Mouse (Mus musculus) heart, postnatal 36 days (tissue): Measurements from ENCODE around the gene Msh4. TPM values are rescaled to one million over a fixed set of nuclear protein-coding genes. Genes with fewer than 3 reads are reported as not detected.

Experiments used
- DNase-seq, 2 experiments: peaks; one replicate each; pipeline ENCODE4 v3.0.0; 2021 to 2022
- intact Hi-C: fragments of 180-260 bp; cut with DNase I; formaldehyde crosslinking; loops from one replicate; pipeline ENCODE4 v1.15.1; 2025
- total RNA-seq, 2 experiments: library from RNA; stranded (reverse); gene quantifications; 2 replicates each; pipeline ENCODE4 v1.2.3; 2021

The Msh4 gene
- total RNA-seq, 2 experiments from 2014 or later = 0.14 TPM; not detected in 1

DNA sequence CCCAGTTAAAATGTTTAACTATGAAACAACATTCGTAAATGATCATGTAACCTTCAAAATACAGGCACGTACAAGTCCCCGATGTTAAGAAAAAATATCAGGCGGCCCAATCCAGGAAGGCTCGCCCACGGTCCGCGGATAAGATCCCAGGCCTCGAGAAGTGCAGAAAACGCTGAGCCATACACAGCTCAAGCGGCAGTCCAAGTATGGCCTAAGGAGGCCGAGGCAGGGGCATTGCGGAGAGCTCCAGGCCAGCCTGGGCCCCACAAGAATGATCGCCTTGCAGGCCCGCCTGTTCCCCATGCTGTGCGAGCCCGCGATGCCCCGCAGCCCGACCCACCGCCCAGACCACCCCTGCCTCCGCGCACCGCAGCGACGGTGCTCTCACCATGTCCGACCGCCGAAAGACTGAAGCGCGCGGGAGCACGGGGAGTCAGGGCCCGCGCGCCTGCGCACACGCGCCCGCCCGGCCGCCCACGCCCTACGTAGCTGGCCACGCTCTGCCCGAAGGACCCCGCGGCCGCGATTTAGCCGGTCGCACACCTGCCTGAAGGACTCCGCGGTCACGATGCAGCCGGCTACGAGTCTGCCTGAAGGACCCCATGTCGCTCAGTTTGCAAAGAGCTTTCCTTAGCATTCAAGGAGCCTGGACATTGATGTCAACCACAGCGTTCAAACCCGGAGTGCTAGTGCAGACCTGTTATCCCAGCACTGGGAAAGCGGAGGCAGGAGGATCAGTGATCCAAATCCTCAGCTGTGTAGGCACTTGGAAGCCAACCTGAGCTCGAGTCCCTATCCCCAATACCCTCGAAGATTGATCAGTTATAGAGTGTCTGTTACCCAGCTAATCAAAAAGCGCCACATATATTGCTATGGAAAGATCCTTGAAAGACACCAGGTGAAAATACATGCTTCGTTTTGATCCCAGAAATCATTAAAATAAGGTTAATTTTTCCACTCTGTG is 6.9 kb upstream of the Msh4 start, which contains the start of gene Rabggtb:
TSS of gene Rabggtb (minus strand) at position 464 of the 964 bp plus-strand sequence.
- intact Hi-C loops = loop anchor here (1.0 kb wide), 1 partner anchor 31 kb away; the partner anchor contains the start of gene Acadm
- DNase-seq = peak; percentile 95 to 97

GRCm38 (mm10) chr3:153911882-153912440 is 6.0 kb upstream of the Msh4 start:
- intact Hi-C loops = no loop called here

DNA sequence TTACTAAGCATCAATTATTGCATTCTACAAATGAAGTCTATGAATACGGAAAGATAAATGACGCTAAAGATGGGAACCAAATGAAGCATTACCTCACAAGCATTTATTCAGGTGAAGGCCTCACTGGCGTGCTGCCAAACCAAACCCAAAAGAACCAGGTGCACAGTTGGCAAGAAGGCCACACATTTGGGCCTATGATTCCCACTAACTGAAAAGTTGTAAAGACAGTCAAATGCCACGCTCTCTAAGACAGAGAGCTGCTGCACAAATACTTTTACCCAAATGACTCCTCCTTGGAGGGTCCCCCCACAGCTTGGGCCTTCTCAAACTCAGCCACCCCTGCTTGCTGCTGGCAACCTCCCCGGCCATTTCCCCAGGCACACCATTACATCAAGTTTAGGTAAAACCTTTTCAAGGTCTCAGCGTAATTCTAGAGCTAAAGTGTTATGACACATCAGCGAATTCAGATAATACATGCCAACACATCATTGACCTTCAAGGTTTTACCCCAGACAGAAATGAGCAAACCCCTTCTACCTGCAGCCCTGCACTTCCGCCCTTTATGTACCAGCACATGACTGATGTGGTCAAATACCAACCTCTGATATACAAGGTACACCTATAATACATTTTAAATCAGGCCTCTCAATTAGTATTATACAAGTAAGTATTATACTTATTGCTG is 5.4 kb upstream of the Msh4 start:
- intact Hi-C loops = no loop called here
- no peak for DNase-seq

More at GRCm38 (mm10) chr3:153911882-153912440, 6.0 kb upstream of the Msh4 start:
- DNase-seq = no peak

DNA sequence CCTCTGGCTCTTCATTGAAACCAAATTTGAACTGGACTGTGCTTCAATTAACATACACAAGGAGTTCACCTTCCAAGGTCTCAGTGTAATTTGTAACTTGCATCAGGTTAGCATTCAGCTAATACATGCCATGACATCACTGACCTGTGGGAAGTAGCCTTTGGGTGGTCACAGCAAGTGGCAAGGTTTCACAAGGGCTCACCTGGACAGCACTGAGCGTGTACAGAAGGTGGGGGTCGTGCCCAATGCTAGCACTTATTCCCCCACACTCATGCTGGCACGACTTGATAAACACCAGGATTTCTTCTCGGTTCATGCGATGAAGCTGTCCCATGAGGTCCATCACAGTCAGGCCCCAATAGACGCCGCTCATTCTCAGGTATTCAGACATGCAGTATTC is 4.6 kb upstream of the Msh4 start:
- DNase-seq = no peak
- intact Hi-C loops = no loop called here

DNA sequence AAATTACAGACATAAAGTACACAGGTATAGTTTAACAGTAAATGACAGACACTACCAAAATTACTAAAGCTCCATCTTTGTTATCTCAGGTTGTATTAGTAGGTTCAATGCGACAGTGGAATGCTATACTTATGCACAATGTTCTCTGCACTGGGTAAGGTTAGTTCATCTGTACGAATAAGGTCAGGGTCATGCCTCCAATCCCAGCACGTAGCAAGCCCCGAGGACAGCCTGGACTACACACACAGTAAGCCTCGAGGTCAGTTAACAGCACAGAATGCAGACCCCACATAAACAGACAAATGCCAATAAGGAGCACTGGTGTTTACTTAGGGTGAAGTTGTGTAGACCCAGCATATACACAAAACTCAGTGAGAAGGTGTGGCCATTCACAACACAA is 3.0 kb upstream of the Msh4 start:
- intact Hi-C loops = no loop called here
- no peak for DNase-seq

GRCm38 (mm10) chr3:153905251-153906135 is 445 bp downstream of the Msh4 start:
- no peak for DNase-seq
- intact Hi-C loops = no loop called here

DNA sequence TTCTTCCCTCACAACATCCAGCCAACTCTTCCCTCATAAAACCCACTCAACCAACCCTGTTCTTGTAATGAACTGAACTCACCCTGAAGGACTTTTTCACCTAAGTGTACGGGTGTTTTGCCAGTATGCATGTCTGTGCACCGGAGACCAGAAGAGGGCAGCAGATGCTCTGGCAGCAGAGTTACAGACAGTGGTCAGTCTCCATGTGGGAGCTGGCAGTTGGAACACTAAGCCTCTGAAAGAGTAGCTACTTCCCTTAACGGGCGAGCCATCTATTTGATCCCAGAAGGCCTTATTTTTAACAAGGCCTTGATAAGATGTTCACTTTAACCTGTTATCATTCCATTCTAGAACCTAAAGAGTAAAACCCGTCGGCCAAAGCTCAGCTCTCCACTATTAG is 1.4 kb downstream of the Msh4 start:
- DNase-seq = peak; percentile 28 to 29
- intact Hi-C loops = no loop called here

GRCm38 (mm10) chr3:153902595-153902994 is 3.3 kb downstream of the Msh4 start:
- intact Hi-C loops = no loop called here
- DNase-seq = no peak

- intact Hi-C loops = no loop called here
Observed at GRCm38 (mm10) chr3:153901904-153902303, 4.0 kb downstream of the Msh4 start.

GRCm38 (mm10) chr3:153897216-153897615 is 8.7 kb downstream of the Msh4 start:
- intact Hi-C loops = no loop called here
- no peak for DNase-seq

More at GRCm38 (mm10) chr3:153901904-153902303, 4.0 kb downstream of the Msh4 start:
- no peak for DNase-seq

GRCm38 (mm10) chr3:153895454-153895853 is 10.5 kb downstream of the Msh4 start:
- intact Hi-C loops = no loop called here
- no peak for DNase-seq

DNA sequence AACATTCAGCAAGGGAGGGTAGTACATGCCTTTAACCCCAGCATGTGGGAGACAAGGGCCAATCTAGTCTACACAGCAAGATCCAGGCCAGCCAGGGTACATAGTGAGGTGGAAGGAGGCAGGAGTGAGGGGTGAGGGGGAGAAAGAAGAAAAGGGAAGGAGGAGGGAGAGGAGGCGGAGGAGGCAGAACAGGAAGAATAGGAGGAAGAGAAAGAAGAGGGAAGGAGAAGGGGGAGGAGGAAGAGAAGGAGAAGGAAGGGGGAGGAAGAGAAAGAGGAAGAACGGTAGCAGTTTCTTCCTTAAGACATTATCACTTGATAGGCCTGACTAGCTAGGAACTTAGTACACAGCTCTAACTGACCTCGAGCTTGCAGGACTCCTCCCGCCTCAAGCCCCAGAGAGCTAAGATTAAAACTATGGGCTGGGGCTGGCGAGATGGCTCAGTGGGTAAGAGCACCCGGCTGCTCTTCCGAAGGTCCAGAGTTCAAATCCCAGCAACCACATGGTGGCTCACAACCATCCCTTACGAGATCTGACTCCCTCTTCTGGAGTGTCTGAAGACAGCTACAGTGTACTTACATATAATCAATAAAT is 16.7 kb downstream of the Msh4 start:
- intact Hi-C loops = no loop called here
- DNase-seq = no peak

DNA sequence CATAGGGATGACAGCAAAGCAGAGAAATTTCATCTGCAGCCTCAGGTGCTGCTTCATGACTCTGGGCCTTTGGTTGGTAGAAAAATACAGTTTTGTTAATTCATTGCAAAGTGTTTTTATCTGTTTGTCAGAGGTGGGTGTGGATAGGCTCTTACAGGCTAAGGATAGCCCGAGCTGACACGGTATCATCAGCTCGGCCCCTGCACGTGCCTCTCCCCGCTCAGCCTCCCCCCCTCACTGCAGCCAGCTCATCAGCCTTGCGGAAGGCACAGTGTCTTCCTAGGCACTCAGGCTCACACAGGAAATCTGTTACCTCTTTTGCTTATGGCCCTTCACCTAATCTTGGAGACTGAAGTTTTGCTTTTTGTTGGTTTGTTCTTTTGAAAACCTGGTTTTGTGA is 17.8 kb downstream of the Msh4 start:
- intact Hi-C loops = no loop called here
- DNase-seq = no peak

- no peak for DNase-seq
- intact Hi-C loops = no loop called here
Observed at GRCm38 (mm10) chr3:153886296-153886695, 19.6 kb downstream of the Msh4 start.

GRCm38 (mm10) chr3:153871396-153871795 is 34.5 kb downstream of the Msh4 start:
- DNase-seq = no peak
- intact Hi-C loops = no loop called here

GRCm38 (mm10) chr3:153867149-153868136 is 38.5 kb downstream of the Msh4 start:
- intact Hi-C loops = no loop called here
- no peak for DNase-seq

GRCm38 (mm10) chr3:153864636-153865429 is 41.1 kb downstream of the Msh4 start:
- DNase-seq = no peak
- intact Hi-C loops = no loop called here

- intact Hi-C loops = no loop called here
- no peak for DNase-seq
Observed at GRCm38 (mm10) chr3:153863816-153864215, 42.1 kb downstream of the Msh4 start.
